Mouse (Mus musculus): ENCODE measurements around the gene Sema4g.

- TF ChIP-seq GATA1 (IDR thresholded peaks at IDR 0.05; ENCODE audit: borderline replicate concordance, low read length), result no peak
- no peak for TF ChIP-seq FLI1 (IDR thresholded peaks at IDR 0.05; ENCODE audit: low read length)
Measured at GRCm38 (mm10) chr19:45030746-45031693, 42.1 kb downstream of the Sema4g start.

Data from megakaryocyte, embryonic 14.5 days (primary cell).